Mouse (Mus musculus): ENCODE results near the gene Slc24a3. TPM values are rescaled to one million over a fixed set of nuclear protein-coding genes. Genes with fewer than 3 reads are reported as not detected.

Slc24a3 gene
- total RNA-seq, 1 experiment: 0.98 TPM

DNA sequence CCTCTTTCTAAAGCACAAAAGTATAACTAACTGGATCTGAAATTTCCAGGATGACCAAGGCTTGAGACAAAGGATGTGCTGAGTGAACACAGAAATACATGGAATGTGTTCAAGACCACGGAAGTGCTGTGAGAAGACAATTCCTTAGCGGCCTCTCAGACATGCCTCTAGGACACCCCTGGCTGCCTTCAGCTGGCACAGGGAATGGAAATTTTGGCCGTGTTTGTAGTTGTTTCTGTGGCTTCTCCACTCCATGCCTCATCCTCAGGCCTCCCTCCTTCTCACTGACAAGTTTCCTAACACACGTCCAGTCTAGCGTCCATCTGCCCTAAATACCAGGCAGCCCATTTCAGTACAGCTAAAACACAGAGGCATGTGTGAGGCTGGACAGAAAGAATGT lies 262.4 kb downstream of the Slc24a3 start:
- no peak overlapping the region for H3K4me3 ChIP-seq (ENCODE audit: insufficient read depth in 1 of 2, low read depth in 1 of 2, low read length in 2 of 2, poor library complexity in 1 of 2, severe bottlenecking in 1 of 2)
- DNase-seq (ENCODE audit: low read depth, low spot score): no peak
- H3K36me3 ChIP-seq (ENCODE audit: control insufficient read depth, insufficient read depth, low read length, poor library complexity, severe bottlenecking): no peaks in the 10 kb centered on the region
- TF ChIP-seq ZC3H11A (IDR thresholded peaks at IDR 0.05; ENCODE audit: borderline replicate concordance, low read depth, low read length) (no peak), MAFK (IDR thresholded peaks at IDR 0.05; ENCODE audit: insufficient read depth, low read depth, low read length) (no peak)
- H3K4me1 ChIP-seq (ENCODE audit: control insufficient read depth in 2 of 2, insufficient read depth in 2 of 2, low read length in 2 of 2, poor library complexity in 1 of 2): no peaks in the 10 kb centered on the region
- no peak overlapping the region for H3K27ac ChIP-seq (ENCODE audit: insufficient read depth, low read depth, low read length, poor library complexity, severe bottlenecking)
- in situ Hi-C loops (cut with MboI; ENCODE audit: low sequenced_read_pairs in 2 of 2, unreplicated experiment in 2 of 2): no loop called here
- no peaks in the 10 kb centered on the region for H3K9me3 ChIP-seq (ENCODE audit: control insufficient read depth, insufficient read depth, low read depth, low read length)
- no peak overlapping the region for H3K9ac ChIP-seq (ENCODE audit: insufficient read depth, low read depth, low read length, poor library complexity, severe bottlenecking)

DNA sequence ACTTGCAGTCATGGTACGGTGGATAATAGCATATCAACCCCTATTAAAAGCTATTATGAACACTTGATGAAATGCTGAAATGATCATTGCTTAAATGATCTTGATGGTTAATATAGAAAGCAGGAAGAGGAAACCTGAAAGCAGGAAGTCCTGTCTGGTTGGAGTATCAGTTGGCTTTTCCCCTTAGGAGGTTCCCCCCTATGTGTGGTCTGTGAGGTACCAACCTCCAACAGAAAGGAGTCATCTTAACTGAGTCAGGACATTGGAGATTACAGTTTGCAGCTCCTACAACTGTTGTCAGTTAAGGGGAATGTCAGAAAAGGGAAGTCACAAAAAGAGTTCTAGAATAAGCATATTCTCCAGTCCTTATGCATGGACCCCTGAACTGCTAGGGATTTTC lies 266.5 kb downstream of the Slc24a3 start:
- in situ Hi-C loops (cut with MboI; ENCODE audit: low sequenced_read_pairs in 2 of 2, unreplicated experiment in 2 of 2): no loop called here
- Histone ChIP-seq H3K36me3 (ENCODE audit: control insufficient read depth, insufficient read depth, low read length, poor library complexity, severe bottlenecking) (no peaks in the 10 kb centered on the region), H3K4me1 (ENCODE audit: control insufficient read depth in 2 of 2, insufficient read depth in 2 of 2, low read length in 2 of 2, poor library complexity in 1 of 2) (peaks cover 0 to 4% of the 10 kb centered on the region in 2 experiments; a peak in 3 of 4 replicates), H3K27ac (ENCODE audit: insufficient read depth, low read depth, low read length, poor library complexity, severe bottlenecking) (no peak overlapping the region), H3K9ac (ENCODE audit: insufficient read depth, low read depth, low read length, poor library complexity, severe bottlenecking) (no peak overlapping the region), H3K4me3 (ENCODE audit: insufficient read depth in 1 of 2, low read depth in 1 of 2, low read length in 2 of 2, poor library complexity in 1 of 2, severe bottlenecking in 1 of 2) (no peak overlapping the region), H3K9me3 (ENCODE audit: control insufficient read depth, insufficient read depth, low read depth, low read length) (no peaks in the 10 kb centered on the region)
- DNase-seq (ENCODE audit: low read depth, low spot score): no peak
- TF ChIP-seq HCFC1 (IDR thresholded peaks at IDR 0.05; ENCODE audit: borderline replicate concordance, insufficient read depth, low read length) (no peak), ZNF384 (IDR thresholded peaks at IDR 0.05; ENCODE audit: low read depth, low read length) (no peak)

DNA sequence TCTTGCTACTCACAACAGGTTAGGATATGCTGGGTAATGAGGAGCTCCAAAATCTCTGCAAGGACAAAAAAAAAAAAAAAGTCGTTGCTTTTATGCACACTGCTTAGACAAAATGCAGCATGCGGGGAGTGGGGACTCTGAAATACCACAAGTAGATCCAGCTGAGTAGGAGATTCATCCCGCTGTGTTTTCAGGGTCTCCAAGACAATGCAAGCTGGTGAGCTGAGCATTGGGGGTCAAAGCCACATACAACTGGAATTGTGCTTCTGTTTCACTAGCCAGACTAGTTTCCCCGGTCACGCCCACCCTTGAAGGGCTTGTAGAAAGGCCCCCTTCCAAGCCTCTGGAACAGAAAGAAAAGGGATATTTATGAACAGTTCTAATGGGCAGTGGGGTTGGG lies 270.8 kb downstream of the Slc24a3 start:
- Histone ChIP-seq H3K9ac (ENCODE audit: insufficient read depth, low read depth, low read length, poor library complexity, severe bottlenecking) (no peak overlapping the region), H3K4me1 (ENCODE audit: control insufficient read depth in 2 of 2, insufficient read depth in 2 of 2, low read length in 2 of 2, poor library complexity in 1 of 2) (peaks cover 0 to 4% of the 10 kb centered on the region in 2 experiments; a peak in 3 of 4 replicates), H3K36me3 (ENCODE audit: control insufficient read depth, insufficient read depth, low read length, poor library complexity, severe bottlenecking) (no peaks in the 10 kb centered on the region), H3K9me3 (ENCODE audit: control insufficient read depth, insufficient read depth, low read depth, low read length) (no peaks in the 10 kb centered on the region), H3K27ac (ENCODE audit: insufficient read depth, low read depth, low read length, poor library complexity, severe bottlenecking) (no peak overlapping the region; the same call in 1 of the 2 replicates), H3K4me3 (ENCODE audit: insufficient read depth in 1 of 2, low read depth in 1 of 2, low read length in 2 of 2, poor library complexity in 1 of 2, severe bottlenecking in 1 of 2) (no peak overlapping the region)
- peak; percentile 90 for TF ChIP-seq ZNF384 (IDR thresholded peaks at IDR 0.05; ENCODE audit: low read depth, low read length)
- TF ChIP-seq CHD2 (IDR thresholded peaks at IDR 0.05; ENCODE audit: low read depth, low read length): no peak
- in situ Hi-C loops (cut with MboI; ENCODE audit: low sequenced_read_pairs in 2 of 2, unreplicated experiment in 2 of 2): no loop called here
- peak; percentile 52 for DNase-seq (ENCODE audit: low read depth, low spot score)

DNA sequence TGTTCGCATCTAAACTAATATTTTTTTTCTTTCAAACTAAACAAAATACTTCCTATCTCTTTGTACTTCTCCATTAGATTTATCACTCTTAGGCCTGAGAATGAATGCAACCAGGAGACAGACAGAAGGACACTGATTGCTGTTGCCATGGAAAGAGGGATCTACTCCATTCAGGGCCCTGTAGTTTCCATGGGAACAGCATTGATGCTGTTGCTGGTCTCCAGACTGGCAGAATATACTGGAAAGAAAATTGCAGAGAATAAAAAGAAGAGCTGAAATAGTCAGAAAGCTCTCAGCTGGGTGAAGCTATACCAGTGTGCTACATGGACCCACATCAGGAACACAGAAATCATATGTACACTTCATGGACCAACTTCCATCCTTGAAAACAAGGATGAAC lies 272.2 kb downstream of the Slc24a3 start:
- Histone ChIP-seq H3K36me3 (ENCODE audit: control insufficient read depth, insufficient read depth, low read length, poor library complexity, severe bottlenecking) (no peaks in the 10 kb centered on the region), H3K4me1 (ENCODE audit: control insufficient read depth in 2 of 2, insufficient read depth in 2 of 2, low read length in 2 of 2, poor library complexity in 1 of 2) (peaks cover 0 to 4% of the 10 kb centered on the region in 2 experiments; a peak in 3 of 4 replicates), H3K4me3 (ENCODE audit: insufficient read depth in 1 of 2, low read depth in 1 of 2, low read length in 2 of 2, poor library complexity in 1 of 2, severe bottlenecking in 1 of 2) (no peak overlapping the region), H3K9me3 (ENCODE audit: control insufficient read depth, insufficient read depth, low read depth, low read length) (no peaks in the 10 kb centered on the region), H3K27ac (ENCODE audit: insufficient read depth, low read depth, low read length, poor library complexity, severe bottlenecking) (no peak overlapping the region), H3K9ac (ENCODE audit: insufficient read depth, low read depth, low read length, poor library complexity, severe bottlenecking) (no peak overlapping the region)
- in situ Hi-C loops (cut with MboI; ENCODE audit: low sequenced_read_pairs in 2 of 2, unreplicated experiment in 2 of 2): no loop called here
- DNase-seq (ENCODE audit: low read depth, low spot score): no peak
- no peak for TF ChIP-seq ZNF384 (IDR thresholded peaks at IDR 0.05; ENCODE audit: low read depth, low read length)
- no peak for TF ChIP-seq CHD2 (IDR thresholded peaks at IDR 0.05; ENCODE audit: low read depth, low read length)
- TF ChIP-seq ZC3H11A (IDR thresholded peaks at IDR 0.05; ENCODE audit: borderline replicate concordance, low read depth, low read length): no peak
- TF ChIP-seq HCFC1 (IDR thresholded peaks at IDR 0.05; ENCODE audit: borderline replicate concordance, insufficient read depth, low read length): no peak
- no peak for TF ChIP-seq MAFK (IDR thresholded peaks at IDR 0.05; ENCODE audit: insufficient read depth, low read depth, low read length)

DNA sequence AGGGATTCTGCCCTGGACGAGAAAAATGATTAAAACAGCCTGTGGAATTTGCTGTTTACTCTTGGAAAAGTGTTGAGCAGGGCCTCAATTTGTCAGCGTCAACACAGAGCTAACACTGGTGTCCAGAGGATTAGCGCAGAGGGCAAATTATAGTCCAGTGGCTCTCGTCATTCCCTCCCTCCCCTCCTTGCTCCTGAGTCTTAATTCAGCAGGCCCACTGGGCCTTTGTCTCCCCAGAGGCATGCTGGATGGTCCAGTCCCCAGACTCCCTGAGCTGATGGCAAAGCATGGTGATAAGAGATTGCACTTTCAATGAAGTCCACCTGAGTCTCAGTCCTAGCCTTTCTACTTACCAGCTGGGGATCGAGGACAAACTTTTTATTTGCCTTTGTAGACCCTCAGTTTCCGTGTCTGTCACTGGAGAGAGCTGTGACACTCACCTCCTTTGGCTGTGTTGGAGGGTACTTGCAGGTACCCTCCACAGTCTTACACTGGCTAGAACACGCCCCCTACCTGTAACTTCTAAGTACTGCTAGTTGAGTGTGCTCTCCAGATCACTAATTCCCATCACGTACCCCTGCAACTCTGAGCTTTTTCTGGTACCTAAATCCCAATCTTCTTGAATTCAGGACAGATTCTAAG lies 289.7 kb downstream of the Slc24a3 start:
- DNase-seq (ENCODE audit: low read depth, low spot score): no peak
- no peaks in the 10 kb centered on the region for H3K36me3 ChIP-seq (ENCODE audit: control insufficient read depth, insufficient read depth, low read length, poor library complexity, severe bottlenecking)
- H3K4me3 ChIP-seq (ENCODE audit: insufficient read depth in 1 of 2, low read depth in 1 of 2, low read length in 2 of 2, poor library complexity in 1 of 2, severe bottlenecking in 1 of 2): no peak overlapping the region
- in situ Hi-C loops (cut with MboI; ENCODE audit: low sequenced_read_pairs in 2 of 2, unreplicated experiment in 2 of 2): no loop called here
- no peaks in the 10 kb centered on the region for H3K4me1 ChIP-seq (ENCODE audit: control insufficient read depth in 2 of 2, insufficient read depth in 2 of 2, low read length in 2 of 2, poor library complexity in 1 of 2)
- H3K27ac ChIP-seq (ENCODE audit: insufficient read depth, low read depth, low read length, poor library complexity, severe bottlenecking): no peak overlapping the region
- H3K9ac ChIP-seq (ENCODE audit: insufficient read depth, low read depth, low read length, poor library complexity, severe bottlenecking): no peak overlapping the region
- TF ChIP-seq CHD2 (IDR thresholded peaks at IDR 0.05; ENCODE audit: low read depth, low read length) (no peak), ZC3H11A (IDR thresholded peaks at IDR 0.05; ENCODE audit: borderline replicate concordance, low read depth, low read length) (no peak), ZNF384 (IDR thresholded peaks at IDR 0.05; ENCODE audit: low read depth, low read length) (no peak), MAFK (IDR thresholded peaks at IDR 0.05; ENCODE audit: insufficient read depth, low read depth, low read length) (no peak), HCFC1 (IDR thresholded peaks at IDR 0.05; ENCODE audit: borderline replicate concordance, insufficient read depth, low read length) (no peak)
- H3K9me3 ChIP-seq (ENCODE audit: control insufficient read depth, insufficient read depth, low read depth, low read length): no peaks in the 10 kb centered on the region
